Mouse (Mus musculus) MEL (cell line): ENCODE measurements around the gene Srgap1. TPM values are rescaled to one million over a fixed set of nuclear protein-coding genes. Genes with fewer than 3 reads are reported as not detected.

Experiments used
- DNase-seq: peaks from one replicate; pipeline ENCODE4 v3.0.0; 2011; ENCODE audit warnings: low read depth, low spot score
- H3K27ac ChIP-seq: 2 replicates; pipeline ENCODE4 v1.5.1; 2012; ENCODE audit warnings: low read depth, mild to moderate bottlenecking, control low read depth, low read length, moderate library complexity; ENCODE audit not compliant: control insufficient read depth
- H3K27me3 ChIP-seq, 2 experiments: fragments of 150-350 bp in 1 of 2; sonication (generic) in 1 of 2; 2 replicates each; pipeline ENCODE4 v1.6.1; 2012; ENCODE audit warnings: low read length in 2 of 2, mild to moderate bottlenecking in 2 of 2, improper control_type of control experiment in 1 of 2, moderate library complexity in 1 of 2; ENCODE audit not compliant: insufficient read depth in 2 of 2, control insufficient read depth in 1 of 2
- H3K36me3 ChIP-seq, 2 experiments: 2 replicates each; pipeline ENCODE4 v1.6.1; 2012 to 2014; ENCODE audit warnings: low read length in 2 of 2, improper control_type of control experiment in 1 of 2, inconsistent platforms in 1 of 2, mild to moderate bottlenecking in 1 of 2; ENCODE audit not compliant: insufficient read depth in 2 of 2, control insufficient read depth in 1 of 2
- H3K4me1 ChIP-seq, 2 experiments: fragments of 150-350 bp in 1 of 2; sonication (generic) in 1 of 2; 2 replicates each; pipeline ENCODE4 v1.6.1; 2012; ENCODE audit warnings: low read length in 2 of 2, improper control_type of control experiment in 1 of 2, mild to moderate bottlenecking in 1 of 2; ENCODE audit not compliant: insufficient read depth in 2 of 2, control insufficient read depth in 1 of 2
- H3K4me3 ChIP-seq, 2 experiments: fragments of 150-350 bp in 1 of 2; sonication (generic) in 1 of 2; 2 replicates each; pipeline ENCODE4 v1.5.1; 2012; ENCODE audit warnings: low read depth in 2 of 2, low read length in 2 of 2, mild to moderate bottlenecking in 2 of 2, moderate library complexity in 2 of 2, control low read depth in 1 of 2, improper control_type of control experiment in 1 of 2; ENCODE audit not compliant: control insufficient read depth in 1 of 2, insufficient read depth in 1 of 2
- H3K79me2 ChIP-seq: 2 replicates; pipeline ENCODE4 v1.6.1; 2012; ENCODE audit warnings: mild to moderate bottlenecking, low read length, moderate library complexity; ENCODE audit not compliant: control insufficient read depth, poor library complexity, insufficient read depth
- H3K9ac ChIP-seq: 2 replicates; pipeline ENCODE4 v1.6.1; 2012; ENCODE audit warnings: low read depth, mild to moderate bottlenecking, control low read depth, low read length, moderate library complexity; ENCODE audit not compliant: control insufficient read depth, poor library complexity, severe bottlenecking
- H3K9me3 ChIP-seq: fragments of 150-350 bp; sonication (generic); replicated peaks from 2 replicates; pipeline ENCODE4 v1.6.1; 2012; ENCODE audit warnings: mild to moderate bottlenecking, low read length, improper control_type of control experiment, moderate library complexity; ENCODE audit not compliant: insufficient read depth
- BHLHE40 ChIP-seq: IDR thresholded peaks from 2 replicates; pipeline ENCODE4 v1.6.1; 2012; ENCODE audit warnings: low read depth, mild to moderate bottlenecking, inconsistent platforms, low read length, improper control_type of control experiment, borderline replicate concordance
- CHD1 ChIP-seq: IDR thresholded peaks from 2 replicates; pipeline ENCODE4 v1.6.1; 2012; ENCODE audit warnings: low read depth, mild to moderate bottlenecking, inconsistent platforms, low read length, improper control_type of control experiment
- CHD2 ChIP-seq: IDR thresholded peaks from 2 replicates; pipeline ENCODE4 v1.6.1; 2011; ENCODE audit warnings: low read length, improper control_type of control experiment
- EP300 ChIP-seq, 2 experiments: IDR thresholded peaks; 2 replicates each; pipeline ENCODE4 v1.6.1; 2011; ENCODE audit warnings: improper control_type of control experiment in 2 of 2, low read length in 2 of 2, low read depth in 1 of 2, mild to moderate bottlenecking in 1 of 2
- ETS1 ChIP-seq: IDR thresholded peaks from 2 replicates; pipeline ENCODE4 v1.6.1; 2012; ENCODE audit warnings: low read depth, mild to moderate bottlenecking, inconsistent platforms, low read length, improper control_type of control experiment, moderate library complexity
- MAZ ChIP-seq: IDR thresholded peaks from 2 replicates; pipeline ENCODE4 v1.6.1; 2012; ENCODE audit warnings: low read depth, mild to moderate bottlenecking, inconsistent platforms, low read length, improper control_type of control experiment
- MEF2A ChIP-seq: IDR thresholded peaks from 2 replicates; pipeline ENCODE4 v1.6.1; 2014; ENCODE audit warnings: low read depth, mild to moderate bottlenecking, inconsistent platforms, low read length, improper control_type of control experiment; ENCODE audit not compliant: poor library complexity, insufficient replicate concordance, severe bottlenecking; ENCODE audit errors: extremely low read depth
- MYC ChIP-seq: IDR thresholded peaks from 2 replicates; pipeline ENCODE4 v1.6.1; 2011; ENCODE audit warnings: low read depth, mild to moderate bottlenecking, low read length, improper control_type of control experiment, moderate library complexity
- NRF1 ChIP-seq: IDR thresholded peaks from 2 replicates; pipeline ENCODE4 v1.6.1; 2014; ENCODE audit warnings: low read depth, mild to moderate bottlenecking, inconsistent platforms, low read length, improper control_type of control experiment, moderate library complexity; ENCODE audit not compliant: poor library complexity, insufficient read depth, severe bottlenecking
- POLR2AphosphoS2 ChIP-seq: IDR thresholded peaks from 2 replicates; pipeline ENCODE4 v1.6.1; 2011; ENCODE audit warnings: low read length, improper control_type of control experiment
- POLR2AphosphoS5 ChIP-seq: IDR thresholded peaks from 2 replicates; pipeline ENCODE4 v1.6.1; 2012; ENCODE audit warnings: low read depth, borderline replicate concordance, mild to moderate bottlenecking, inconsistent platforms, low read length, moderate library complexity, mixed read lengths
- SIN3A ChIP-seq: IDR thresholded peaks from 2 replicates; pipeline ENCODE4 v1.6.1; 2012; ENCODE audit warnings: low read length, improper control_type of control experiment, inconsistent platforms
- USF1 ChIP-seq: IDR thresholded peaks from 2 replicates; pipeline ENCODE4 v1.6.1; 2014; ENCODE audit warnings: low read depth, mild to moderate bottlenecking, inconsistent platforms, low read length, improper control_type of control experiment, moderate library complexity
- USF2 ChIP-seq, 2 experiments: IDR thresholded peaks; 2 replicates each; pipeline ENCODE4 v1.6.1; 2011 to 2012; ENCODE audit warnings: improper control_type of control experiment in 2 of 2, low read length in 2 of 2, borderline replicate concordance in 1 of 2, inconsistent platforms in 1 of 2, low read depth in 1 of 2, mild to moderate bottlenecking in 1 of 2; ENCODE audit not compliant: insufficient read depth in 1 of 2
- ZC3H11A ChIP-seq: IDR thresholded peaks from 2 replicates; pipeline ENCODE4 v1.6.1; 2012; ENCODE audit warnings: low read depth, mild to moderate bottlenecking, inconsistent platforms, low read length, improper control_type of control experiment
- ZMIZ1 ChIP-seq: IDR thresholded peaks from 2 replicates; pipeline ENCODE4 v1.6.1; 2012; ENCODE audit warnings: low read depth, mild to moderate bottlenecking, inconsistent platforms, low read length, improper control_type of control experiment, moderate library complexity
- polyA plus RNA-seq, 2 experiments: library from polyadenylated mRNA; stranded (reverse) in 1 of 2; unstranded in 1 of 2; fragments of >175 nt in 1 of 2; fragments of >200 nt in 1 of 2; gene quantifications; 2 replicates each; pipeline versions ENCODE4 v1.2.1 to v1.2.4; 2012; ENCODE audit warnings: low replicate concordance in 2 of 2, low read depth in 1 of 2; ENCODE audit not compliant: insufficient read length in 2 of 2, insufficient read depth in 1 of 2, missing spikeins in 1 of 2
- total RNA-seq: library from RNA; depleted of rRNA; stranded (reverse); fragments of 300-350 nt; gene quantifications from 2 replicates; pipeline ENCODE4 v1.2.3, GENCODE M21; 2012

Gene Srgap1
- total and polyA plus RNA-seq, 3 experiments = not detected

GRCm38 (mm10) chr10:121946173-121946572 is 100.9 kb downstream of the Srgap1 start:
- H3K9me3 ChIP-seq = no peaks in the 10 kb centered on the region
- H3K27me3 ChIP-seq = no peaks in the 10 kb centered on the region
- H3K79me2 ChIP-seq = no peaks in the 10 kb centered on the region
- TF ChIP-seq MAZ = no peak
- no peak for TF ChIP-seq BHLHE40
- no peak for TF ChIP-seq USF1
- TF ChIP-seq ETS1 = no peak
- TF ChIP-seq SIN3A = no peak
- TF ChIP-seq MEF2A = no peak
- TF ChIP-seq POLR2AphosphoS5 = no peak
- no peak for TF ChIP-seq EP300 (IDR thresholded peaks at IDR 0.05; ENCODE audit: low read depth in 1 of 2, low read length in 2 of 2)
- TF ChIP-seq USF2 (IDR thresholded peaks at IDR 0.05; ENCODE audit: borderline replicate concordance in 1 of 2, insufficient read depth in 1 of 2, low read depth in 1 of 2, low read length in 2 of 2) = no peak
- no peak for TF ChIP-seq ZC3H11A
- no peak for TF ChIP-seq POLR2AphosphoS2
- TF ChIP-seq MYC = no peak
- no peak for TF ChIP-seq CHD2
- no peak for TF ChIP-seq ZMIZ1
- no peak for TF ChIP-seq NRF1
- TF ChIP-seq, all 39 proteins: peak for 0
- Histone ChIP-seq H3K9ac (no peak overlapping the region), H3K36me3 (no peaks in the 10 kb centered on the region), H3K4me3 (no peak overlapping the region), H3K4me1 (no peaks in the 10 kb centered on the region), H3K27ac (no peak overlapping the region)
- no peak for DNase-seq

- no peak for TF ChIP-seq CHD1
- Histone ChIP-seq H3K9me3 (no peaks in the 10 kb centered on the region), H3K79me2 (no peaks in the 10 kb centered on the region), H3K36me3 (no peaks in the 10 kb centered on the region), H3K4me1 (no peaks in the 10 kb centered on the region), H3K9ac (no peak overlapping the region), H3K4me3 (no peak overlapping the region), H3K27ac (no peak overlapping the region), H3K27me3 (no peaks in the 10 kb centered on the region)
- DNase-seq = no peak
These were observed 115.2 kb downstream of the Srgap1 start for GRCm38 (mm10) chr10:121931909-121932308.
